20 mouse cellular contexts compared by ENCODE assay signal in the genomic region with DNA sequence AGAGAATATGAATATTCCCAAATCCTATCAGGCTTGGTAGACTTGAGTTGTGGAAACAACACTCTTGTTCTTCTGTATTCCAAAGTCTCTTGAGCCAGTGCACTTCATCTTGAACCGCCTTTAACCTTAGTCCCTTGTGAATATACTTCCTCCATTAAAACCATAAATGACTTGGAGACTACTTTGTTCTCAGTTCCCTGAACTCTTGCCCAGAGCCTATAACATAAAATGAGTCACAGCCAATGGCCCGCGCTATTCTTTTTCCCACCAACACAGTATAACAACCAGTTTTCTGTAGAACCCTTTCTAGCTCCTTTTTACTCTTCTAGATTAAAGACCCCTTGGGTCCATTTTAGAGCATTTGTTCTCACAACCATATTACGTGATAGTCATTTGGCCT.
A peak's percentile ranks its signal among the peaks of the same experiment; 100 is the strongest.
DNase-seq lines count a peak whose midpoint lies in the region; ATAC-seq and TF ChIP-seq lines count a peak whose summit lies in the region.
"Had no signal": no experiment of that assay in that cellular context is flagged by ENCODE, and none has a peak within 500 bp of the region (broad histone marks: within the 10 kb centered on the region; RNA-seq: fewer than 3 reads in every experiment).

No protein-coding gene starts in this region.

- no peak overlapping the region for H3K4me2 ChIP-seq in limb, embryonic 13.5 days (replicated peaks)
- no peak overlapping the region for H3K4me2 ChIP-seq in intestine, embryonic 16.5 days (ENCODE audit: low read depth, low read length)
- H3K4me2 ChIP-seq: embryonic facial prominence, embryonic 12.5 days; forebrain, embryonic 13.5 days; forebrain, embryonic 15.5 days had no signal

- TF ChIP-seq POLR2A in small intestine, adult 2 months (IDR thresholded peaks at IDR 0.05; ENCODE audit: low read depth, low read length) = no peak

- H3K4me3 ChIP-seq in limb, embryonic 13.5 days = no peak overlapping the region
- no peak overlapping the region for H3K4me3 ChIP-seq in limb, embryonic 10.5 days
- H3K4me3 ChIP-seq in intestine, embryonic 16.5 days (ENCODE audit: low read length) = no peak overlapping the region
- H3K4me3 ChIP-seq in small intestine, adult 2 months (ENCODE audit: low read depth, low read length) = no peak overlapping the region
- H3K4me3 ChIP-seq: embryonic facial prominence, embryonic 10.5 days; embryonic facial prominence, embryonic 12.5 days; forebrain, embryonic 13.5 days; forebrain, embryonic 15.5 days had no signal

- DNase-seq in limb, embryonic 10.5 days (ENCODE audit: low spot score) = no peak
- peak; percentile 32 for DNase-seq in large intestine, adult 2 months (ENCODE audit: low read depth, low spot score)
- no peak for DNase-seq in testis, postnatal 10 days (ENCODE audit: low spot score)
- DNase-seq in lung, postnatal 36 days = no peak
- DNase-seq in urinary bladder, postnatal 4 days (ENCODE audit: low spot score in 2 of 2) = no peak
- DNase-seq: adrenal gland, adult 2 months; adrenal gland, postnatal 10 days; adrenal gland, postnatal 25 days; cerebellum, adult 11 months; cerebellum, adult 18-20 months; cerebellum, adult 8-10 months; cerebellum, adult 9-11 months; cerebellum, postnatal 25 days had no signal

- H3K9me3 ChIP-seq in limb, embryonic 13.5 days = no peaks in the 10 kb centered on the region
- H3K9me3 ChIP-seq in limb, embryonic 10.5 days (replicated peaks) = no peaks in the 10 kb centered on the region
- no peaks in the 10 kb centered on the region for H3K9me3 ChIP-seq in intestine, embryonic 16.5 days (ENCODE audit: control insufficient read depth, low read length)
- H3K9me3 ChIP-seq: embryonic facial prominence, embryonic 10.5 days; embryonic facial prominence, embryonic 12.5 days; forebrain, embryonic 13.5 days; forebrain, embryonic 15.5 days had no signal

- peaks cover 5% of the 10 kb centered on the region; the same call in 1 of the 2 replicates for H3K27me3 ChIP-seq in limb, embryonic 13.5 days
- H3K27me3 ChIP-seq in limb, embryonic 10.5 days (ENCODE audit: low read depth, poor library complexity, severe bottlenecking) = no peaks in the 10 kb centered on the region
- no peaks in the 10 kb centered on the region for H3K27me3 ChIP-seq in intestine, embryonic 16.5 days (replicated peaks; ENCODE audit: control insufficient read depth, insufficient read depth, low read length)
- H3K27me3 ChIP-seq in small intestine, adult 2 months (ENCODE audit: control insufficient read depth, insufficient read depth, low read length) = no peaks in the 10 kb centered on the region
- H3K27me3 ChIP-seq: embryonic facial prominence, embryonic 12.5 days; forebrain, embryonic 13.5 days; forebrain, embryonic 15.5 days had no signal

- TF ChIP-seq CTCF in small intestine, adult 2 months (IDR thresholded peaks at IDR 0.05; ENCODE audit: extremely low read depth, insufficient read length, insufficient replicate concordance, low read depth, low read length) = no peak

- peaks cover 8% of the 10 kb centered on the region; the same call in 1 of the 2 replicates for H3K4me1 ChIP-seq in limb, embryonic 13.5 days
- no peaks in the 10 kb centered on the region for H3K4me1 ChIP-seq in limb, embryonic 10.5 days
- H3K4me1 ChIP-seq in intestine, embryonic 16.5 days (ENCODE audit: control insufficient read depth, insufficient read depth, low read length) = no peaks in the 10 kb centered on the region
- peaks cover 14% of the 10 kb centered on the region; the same call in 1 of the 2 replicates for H3K4me1 ChIP-seq in small intestine, adult 2 months (ENCODE audit: control insufficient read depth, insufficient read depth, insufficient read length, low read length)
- H3K4me1 ChIP-seq: embryonic facial prominence, embryonic 10.5 days; embryonic facial prominence, embryonic 12.5 days had no signal

- no peak overlapping the region for H3K27ac ChIP-seq in limb, embryonic 13.5 days
- H3K27ac ChIP-seq in limb, embryonic 10.5 days = no peak overlapping the region
- H3K27ac ChIP-seq in intestine, embryonic 16.5 days (ENCODE audit: low read length) = no peak overlapping the region
- H3K27ac ChIP-seq in small intestine, adult 2 months (ENCODE audit: insufficient read depth, low read depth, low read length) = peak overlapping the region; percentile 73
- H3K27ac ChIP-seq: embryonic facial prominence, embryonic 10.5 days; embryonic facial prominence, embryonic 12.5 days; forebrain, embryonic 13.5 days had no signal

- H3K36me3 ChIP-seq in limb, embryonic 13.5 days = no peaks in the 10 kb centered on the region
- no peaks in the 10 kb centered on the region for H3K36me3 ChIP-seq in limb, embryonic 10.5 days
- no peaks in the 10 kb centered on the region for H3K36me3 ChIP-seq in intestine, embryonic 16.5 days (ENCODE audit: control insufficient read depth, insufficient read depth, low read length)
- no peaks in the 10 kb centered on the region for H3K36me3 ChIP-seq in small intestine, adult 2 months (ENCODE audit: control insufficient read depth, insufficient read depth, low read length)
- H3K36me3 ChIP-seq: embryonic facial prominence, embryonic 10.5 days; embryonic facial prominence, embryonic 12.5 days; forebrain, embryonic 15.5 days had no signal

- ATAC-seq in limb, embryonic 13.5 days (ENCODE audit: low FRiP score, low read depth) = peak; percentile 67
- peak; percentile 63; the same call in 1 of the 2 replicates for ATAC-seq in intestine, embryonic 16.5 days
- ATAC-seq: forebrain, embryonic 13.5 days; forebrain, embryonic 15.5 days had no signal

- no peak overlapping the region for H3K9ac ChIP-seq in limb, embryonic 13.5 days
- H3K9ac ChIP-seq in intestine, embryonic 16.5 days (ENCODE audit: low read depth, low read length) = no peak overlapping the region
- H3K9ac ChIP-seq: embryonic facial prominence, embryonic 12.5 days; forebrain, embryonic 13.5 days; forebrain, embryonic 15.5 days had no signal

- WGBS in limb, embryonic 13.5 days = 54% methylated on average over 4 of the region's 4 CpGs
- 93% methylated on average over 4 of the region's 4 CpGs for WGBS in limb, embryonic 10.5 days
- WGBS in intestine, embryonic 16.5 days = 76% methylated on average over 4 of the region's 4 CpGs
- 33% methylated on average over 4 of the region's 4 CpGs for WGBS in large intestine, adult 2 months
- 29% methylated on average over 4 of the region's 4 CpGs for WGBS in small intestine, adult 2 months
